Mouse (Mus musculus) MEL (cell line): Measurements from ENCODE around the gene Grin2d. TPM values are rescaled to one million over a fixed set of nuclear protein-coding genes. Genes with fewer than 3 reads are reported as not detected.

ENCODE experiments used
- DNase-seq: peaks from one replicate; pipeline ENCODE4 v3.0.0; 2011; ENCODE audit warnings: low read depth, low spot score
- H3K27ac ChIP-seq: 2 replicates; pipeline ENCODE4 v1.5.1; 2012; ENCODE audit warnings: low read depth, mild to moderate bottlenecking, control low read depth, low read length, moderate library complexity; ENCODE audit not compliant: control insufficient read depth
- H3K27me3 ChIP-seq, 2 experiments: fragments of 150-350 bp in 1 of 2; sonication (generic) in 1 of 2; 2 replicates each; pipeline ENCODE4 v1.6.1; 2012; ENCODE audit warnings: low read length in 2 of 2, mild to moderate bottlenecking in 2 of 2, improper control_type of control experiment in 1 of 2, moderate library complexity in 1 of 2; ENCODE audit not compliant: insufficient read depth in 2 of 2, control insufficient read depth in 1 of 2
- H3K36me3 ChIP-seq, 2 experiments: 2 replicates each; pipeline ENCODE4 v1.6.1; 2012 to 2014; ENCODE audit warnings: low read length in 2 of 2, improper control_type of control experiment in 1 of 2, inconsistent platforms in 1 of 2, mild to moderate bottlenecking in 1 of 2; ENCODE audit not compliant: insufficient read depth in 2 of 2, control insufficient read depth in 1 of 2
- H3K4me1 ChIP-seq, 2 experiments: fragments of 150-350 bp in 1 of 2; sonication (generic) in 1 of 2; 2 replicates each; pipeline ENCODE4 v1.6.1; 2012; ENCODE audit warnings: low read length in 2 of 2, improper control_type of control experiment in 1 of 2, mild to moderate bottlenecking in 1 of 2; ENCODE audit not compliant: insufficient read depth in 2 of 2, control insufficient read depth in 1 of 2
- H3K4me3 ChIP-seq, 2 experiments: fragments of 150-350 bp in 1 of 2; sonication (generic) in 1 of 2; 2 replicates each; pipeline ENCODE4 v1.5.1; 2012; ENCODE audit warnings: low read depth in 2 of 2, low read length in 2 of 2, mild to moderate bottlenecking in 2 of 2, moderate library complexity in 2 of 2, control low read depth in 1 of 2, improper control_type of control experiment in 1 of 2; ENCODE audit not compliant: control insufficient read depth in 1 of 2, insufficient read depth in 1 of 2
- H3K79me2 ChIP-seq: 2 replicates; pipeline ENCODE4 v1.6.1; 2012; ENCODE audit warnings: mild to moderate bottlenecking, low read length, moderate library complexity; ENCODE audit not compliant: control insufficient read depth, poor library complexity, insufficient read depth
- H3K9ac ChIP-seq: 2 replicates; pipeline ENCODE4 v1.6.1; 2012; ENCODE audit warnings: low read depth, mild to moderate bottlenecking, control low read depth, low read length, moderate library complexity; ENCODE audit not compliant: control insufficient read depth, poor library complexity, severe bottlenecking
- H3K9me3 ChIP-seq: fragments of 150-350 bp; sonication (generic); replicated peaks from 2 replicates; pipeline ENCODE4 v1.6.1; 2012; ENCODE audit warnings: mild to moderate bottlenecking, low read length, improper control_type of control experiment, moderate library complexity; ENCODE audit not compliant: insufficient read depth
- BHLHE40 ChIP-seq: IDR thresholded peaks from 2 replicates; pipeline ENCODE4 v1.6.1; 2012; ENCODE audit warnings: low read depth, mild to moderate bottlenecking, inconsistent platforms, low read length, improper control_type of control experiment, borderline replicate concordance
- CHD1 ChIP-seq: IDR thresholded peaks from 2 replicates; pipeline ENCODE4 v1.6.1; 2012; ENCODE audit warnings: low read depth, mild to moderate bottlenecking, inconsistent platforms, low read length, improper control_type of control experiment
- CHD2 ChIP-seq: IDR thresholded peaks from 2 replicates; pipeline ENCODE4 v1.6.1; 2011; ENCODE audit warnings: low read length, improper control_type of control experiment
- E2F4 ChIP-seq: IDR thresholded peaks from 2 replicates; pipeline ENCODE4 v1.6.1; 2011; ENCODE audit warnings: low read depth, low read length, improper control_type of control experiment, borderline replicate concordance
- ELF1 ChIP-seq: IDR thresholded peaks from 2 replicates; pipeline ENCODE4 v1.6.1; 2014; ENCODE audit warnings: low read depth, mild to moderate bottlenecking, inconsistent platforms, low read length, improper control_type of control experiment, moderate library complexity
- ETS1 ChIP-seq: IDR thresholded peaks from 2 replicates; pipeline ENCODE4 v1.6.1; 2012; ENCODE audit warnings: low read depth, mild to moderate bottlenecking, inconsistent platforms, low read length, improper control_type of control experiment, moderate library complexity
- GATA1 ChIP-seq: IDR thresholded peaks from 2 replicates; pipeline ENCODE4 v1.6.1; 2011; ENCODE audit warnings: low read depth, low read length, improper control_type of control experiment
- HCFC1 ChIP-seq: IDR thresholded peaks from 2 replicates; pipeline ENCODE4 v1.6.1; 2012; ENCODE audit warnings: low read depth, mild to moderate bottlenecking, inconsistent platforms, low read length, improper control_type of control experiment, moderate library complexity
- JUND ChIP-seq: IDR thresholded peaks from 2 replicates; pipeline ENCODE4 v1.6.1; 2011; ENCODE audit warnings: low read depth, mild to moderate bottlenecking, improper control_type of control experiment, low read length
- MAX ChIP-seq: IDR thresholded peaks from 2 replicates; pipeline ENCODE4 v1.6.1; 2011; ENCODE audit warnings: low read length, improper control_type of control experiment
- MEF2A ChIP-seq: IDR thresholded peaks from 2 replicates; pipeline ENCODE4 v1.6.1; 2014; ENCODE audit warnings: low read depth, mild to moderate bottlenecking, inconsistent platforms, low read length, improper control_type of control experiment; ENCODE audit not compliant: poor library complexity, insufficient replicate concordance, severe bottlenecking; ENCODE audit errors: extremely low read depth
- MYB ChIP-seq: IDR thresholded peaks from 2 replicates; pipeline ENCODE4 v1.6.1; 2011; ENCODE audit warnings: mild to moderate bottlenecking, low read depth, low read length, improper control_type of control experiment
- MYC ChIP-seq: IDR thresholded peaks from 2 replicates; pipeline ENCODE4 v1.6.1; 2011; ENCODE audit warnings: low read depth, mild to moderate bottlenecking, low read length, improper control_type of control experiment, moderate library complexity
- POLR2A ChIP-seq, 2 experiments: IDR thresholded peaks; 2 replicates each; pipeline ENCODE4 v1.6.1; 2011 to 2012; ENCODE audit warnings: low read length in 2 of 2, mild to moderate bottlenecking in 2 of 2, control low read depth in 1 of 2, improper control_type of control experiment in 1 of 2, low read depth in 1 of 2, moderate library complexity in 1 of 2; ENCODE audit not compliant: control insufficient read depth in 1 of 2, insufficient read depth in 1 of 2, poor library complexity in 1 of 2
- RCOR1 ChIP-seq: IDR thresholded peaks from 2 replicates; pipeline ENCODE4 v1.6.1; 2012; ENCODE audit warnings: low read depth, mild to moderate bottlenecking, inconsistent platforms, low read length, improper control_type of control experiment
- TBP ChIP-seq: IDR thresholded peaks from 2 replicates; pipeline ENCODE4 v1.8.0; 2011; ENCODE audit warnings: low read depth, low read length, improper control_type of control experiment
- USF2 ChIP-seq, 2 experiments: IDR thresholded peaks; 2 replicates each; pipeline ENCODE4 v1.6.1; 2011 to 2012; ENCODE audit warnings: improper control_type of control experiment in 2 of 2, low read length in 2 of 2, borderline replicate concordance in 1 of 2, inconsistent platforms in 1 of 2, low read depth in 1 of 2, mild to moderate bottlenecking in 1 of 2; ENCODE audit not compliant: insufficient read depth in 1 of 2
- polyA plus RNA-seq, 2 experiments: library from polyadenylated mRNA; stranded (reverse) in 1 of 2; unstranded in 1 of 2; fragments of >175 nt in 1 of 2; fragments of >200 nt in 1 of 2; gene quantifications; 2 replicates each; pipeline versions ENCODE4 v1.2.1 to v1.2.4; 2012; ENCODE audit warnings: low replicate concordance in 2 of 2, low read depth in 1 of 2; ENCODE audit not compliant: insufficient read length in 2 of 2, insufficient read depth in 1 of 2, missing spikeins in 1 of 2
- total RNA-seq: library from RNA; depleted of rRNA; stranded (reverse); fragments of 300-350 nt; gene quantifications from 2 replicates; pipeline ENCODE4 v1.2.3, GENCODE M21; 2012

Grin2d gene
- total and polyA plus RNA-seq, 3 experiments: 0.19 to 0.57 TPM; not detected in 1

DNA sequence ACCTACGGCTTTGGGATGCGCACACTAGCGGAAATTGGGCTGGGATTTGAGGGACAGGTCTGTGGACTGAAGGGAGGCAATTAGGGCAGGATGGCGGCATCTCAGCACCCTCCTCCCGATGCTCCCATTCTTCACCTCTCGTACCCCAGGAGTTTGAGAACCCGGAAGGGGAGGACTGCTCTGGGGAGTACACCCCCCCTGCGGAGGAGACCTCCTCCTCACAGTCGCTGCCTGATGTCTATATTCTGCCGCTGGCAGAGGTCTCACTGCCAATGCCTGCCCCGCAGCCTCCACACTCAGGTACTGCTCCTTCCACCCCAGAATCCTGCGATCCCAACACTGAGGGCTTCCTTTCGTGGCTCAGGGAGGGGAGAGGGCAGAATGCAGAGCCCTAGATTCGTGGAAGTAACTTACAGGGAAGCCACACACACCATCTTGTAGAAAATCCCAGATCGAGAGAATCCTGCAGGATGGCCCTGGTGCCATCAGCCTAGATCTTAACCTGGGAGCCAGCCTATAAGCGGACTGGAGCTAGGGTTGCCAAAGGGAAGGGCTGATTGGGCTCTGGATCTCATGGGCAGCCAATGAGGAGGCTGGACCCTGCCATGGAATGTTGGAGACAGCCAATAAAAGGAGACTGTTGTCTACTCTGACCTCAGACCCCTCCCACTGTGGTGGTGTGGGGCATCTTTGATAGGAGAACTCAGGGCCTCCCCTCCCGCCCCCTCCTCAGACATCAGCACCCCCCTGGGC, 91.3 kb downstream of the Grin2d start:
- DNase-seq: peak; percentile 43
- TF ChIP-seq GATA1 (no peak), CHD1 (no peak), JUND (no peak), POLR2A (IDR thresholded peaks at IDR 0.05; ENCODE audit: control insufficient read depth in 1 of 2, insufficient read depth in 1 of 2, low read depth in 1 of 2, low read length in 2 of 2, poor library complexity in 1 of 2) (no peak), E2F4 (no peak), MYB (no peak), ETS1 (no peak), TBP (no peak), MYC (no peak), USF2 (IDR thresholded peaks at IDR 0.05; ENCODE audit: borderline replicate concordance in 1 of 2, insufficient read depth in 1 of 2, low read depth in 1 of 2, low read length in 2 of 2) (no peak), MEF2A (no peak), RCOR1 (no peak), MAX (no peak), CHD2 (no peak), ELF1 (no peak), BHLHE40 (no peak)
- H3K4me3 ChIP-seq: no peak overlapping the region
- no peaks in the 10 kb centered on the region for H3K36me3 ChIP-seq
- peaks cover 0 to 1% of the 10 kb centered on the region in 2 experiments; a peak in 2 of 4 replicates for H3K27me3 ChIP-seq
- no peak overlapping the region for H3K27ac ChIP-seq
- no peaks in the 10 kb centered on the region for H3K4me1 ChIP-seq
- H3K9ac ChIP-seq: no peak overlapping the region
- H3K79me2 ChIP-seq: no peaks in the 10 kb centered on the region
- H3K9me3 ChIP-seq: no peaks in the 10 kb centered on the region

GRCm38 (mm10) chr7:45786136-45786578, 92.0 kb downstream of the Grin2d start:
- Histone ChIP-seq H3K9ac (no peak overlapping the region), H3K36me3 (no peaks in the 10 kb centered on the region), H3K27ac (no peak overlapping the region), H3K9me3 (no peaks in the 10 kb centered on the region), H3K79me2 (no peaks in the 10 kb centered on the region), H3K4me3 (no peak overlapping the region), H3K4me1 (no peaks in the 10 kb centered on the region), H3K27me3 (peaks cover 0 to 1% of the 10 kb centered on the region in 2 experiments; a peak in 2 of 4 replicates)
- peak; percentile 55; the same call in 1 of the 2 replicates for TF ChIP-seq HCFC1
- no peak for TF ChIP-seq BHLHE40
- DNase-seq: no peak
